Mouse (Mus musculus) midbrain, embryonic 15.5 days (tissue): ENCODE measurements around the gene Klf9. TPM values are rescaled to one million over a fixed set of nuclear protein-coding genes. Genes with fewer than 3 reads are reported as not detected.
A peak's percentile ranks its signal among the peaks of the same experiment; 100 is the strongest.

Experiments
- ATAC-seq: fragments of 200-750 bp; cut with Nextera tagmentation; replicated peaks from 2 replicates; pipeline ENCODE4 v1.8.0; 2017; ENCODE audit warnings: moderate TSS enrichment
- H3K27ac ChIP-seq: fragments of 300-500 bp; sonication (generic); 2 replicates; pipeline ENCODE4 v1.5.1; 2015; ENCODE audit warnings: mild to moderate bottlenecking, inconsistent platforms
- H3K27me3 ChIP-seq: fragments of 300-500 bp; sonication (generic); replicated peaks from 2 replicates; pipeline ENCODE4 v1.6.1; 2015; ENCODE audit warnings: inconsistent platforms
- H3K36me3 ChIP-seq: fragments of 300-500 bp; sonication (generic); replicated peaks from 2 replicates; pipeline ENCODE4 v1.6.1; 2015; ENCODE audit warnings: inconsistent platforms
- H3K4me1 ChIP-seq: fragments of 300-500 bp; sonication (generic); 2 replicates; pipeline ENCODE4 v1.6.1; 2015; ENCODE audit warnings: inconsistent platforms
- H3K4me2 ChIP-seq: fragments of 300-500 bp; sonication (generic); 2 replicates; pipeline ENCODE4 v1.6.1; 2015; ENCODE audit warnings: inconsistent platforms, mild to moderate bottlenecking, moderate library complexity
- H3K4me3 ChIP-seq: fragments of 300-500 bp; sonication (generic); 2 replicates; pipeline ENCODE4 v1.5.1; 2015; ENCODE audit warnings: mild to moderate bottlenecking, inconsistent platforms
- H3K9ac ChIP-seq: fragments of 300-500 bp; sonication (generic); 2 replicates; pipeline ENCODE4 v1.6.1; 2015; ENCODE audit warnings: mild to moderate bottlenecking, inconsistent platforms
- H3K9me3 ChIP-seq: fragments of 300-500 bp; sonication (generic); 2 replicates; pipeline ENCODE4 v1.6.1; 2016; ENCODE audit warnings: inconsistent platforms
- WGBS: fragments of 180-500 bp; shearing (Covaris S2); methylation state at CpG from one replicate; pipeline ENCODE4 v1.1.7; 2015; ENCODE audit warnings: mixed read lengths; 5-methylcytosine and 5-hydroxymethylcytosine counted together
- polyA plus RNA-seq: library from polyadenylated mRNA; unstranded; fragments of >200 nt; fragmentation: Nextera tagmentation; extraction: Ambion mirVana; gene quantifications from 2 replicates; pipeline ENCODE4 v1.2.1, GENCODE M21; 2015

Gene Klf9
- polyA plus RNA-seq, 1 experiment from 2014 or later = 2.4 TPM

- H3K4me3 ChIP-seq = no peak overlapping the region
- WGBS = 77% methylated on average over 5 of the region's 5 CpGs
- H3K36me3 ChIP-seq = no peaks in the 10 kb centered on the region
- no peak overlapping the region for H3K27ac ChIP-seq
- H3K27me3 ChIP-seq = no peaks in the 10 kb centered on the region
- no peaks in the 10 kb centered on the region for H3K4me1 ChIP-seq
- no peaks in the 10 kb centered on the region for H3K9me3 ChIP-seq
- no peak overlapping the region for H3K4me2 ChIP-seq
- no peak overlapping the region for H3K9ac ChIP-seq
- ATAC-seq = no peak
Measured at GRCm38 (mm10) chr19:23153606-23154127, 12.6 kb downstream of the Klf9 start.

GRCm38 (mm10) chr19:23159780-23160395 lies 18.9 kb downstream of the Klf9 start:
- ATAC-seq = no peak
- WGBS = 78% methylated on average over 10 of the region's 10 CpGs

DNA sequence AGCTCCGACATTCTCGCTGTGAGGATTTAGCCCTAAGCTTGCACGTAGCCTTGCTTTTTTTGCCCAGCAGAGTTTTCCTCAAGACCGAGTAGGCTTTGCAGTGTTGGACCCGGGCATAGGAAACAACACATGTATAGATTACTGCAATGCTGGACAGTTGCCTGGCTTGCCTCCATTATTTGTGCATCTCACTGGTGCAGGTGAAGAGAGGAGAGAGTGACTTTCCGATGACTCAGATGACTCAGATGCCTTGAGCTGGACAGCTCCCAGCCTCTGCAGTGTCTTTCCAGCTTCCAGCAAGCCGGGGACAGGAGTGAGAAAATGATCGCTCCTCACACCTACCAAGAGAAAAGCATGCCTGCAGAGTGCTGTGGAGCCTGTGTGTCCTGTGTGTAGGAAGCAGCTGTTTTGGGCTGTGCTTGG lies 21.4 kb downstream of the Klf9 start:
- WGBS = 23% methylated on average over 8 of the region's 8 CpGs
- Histone ChIP-seq H3K27ac (no peak overlapping the region), H3K9ac (no peak overlapping the region), H3K4me2 (no peak overlapping the region), H3K36me3 (no peaks in the 10 kb centered on the region), H3K9me3 (no peaks in the 10 kb centered on the region), H3K4me3 (no peak overlapping the region), H3K27me3 (no peaks in the 10 kb centered on the region), H3K4me1 (no peaks in the 10 kb centered on the region)
- ATAC-seq = no peak

More at GRCm38 (mm10) chr19:23159780-23160395, 18.9 kb downstream of the Klf9 start:
- H3K36me3 ChIP-seq = no peaks in the 10 kb centered on the region
- H3K4me1 ChIP-seq = no peaks in the 10 kb centered on the region
- H3K9me3 ChIP-seq = no peaks in the 10 kb centered on the region
- H3K27ac ChIP-seq = no peak overlapping the region
- no peak overlapping the region for H3K4me2 ChIP-seq
- no peaks in the 10 kb centered on the region for H3K27me3 ChIP-seq
- H3K9ac ChIP-seq = no peak overlapping the region
- H3K4me3 ChIP-seq = no peak overlapping the region

DNA sequence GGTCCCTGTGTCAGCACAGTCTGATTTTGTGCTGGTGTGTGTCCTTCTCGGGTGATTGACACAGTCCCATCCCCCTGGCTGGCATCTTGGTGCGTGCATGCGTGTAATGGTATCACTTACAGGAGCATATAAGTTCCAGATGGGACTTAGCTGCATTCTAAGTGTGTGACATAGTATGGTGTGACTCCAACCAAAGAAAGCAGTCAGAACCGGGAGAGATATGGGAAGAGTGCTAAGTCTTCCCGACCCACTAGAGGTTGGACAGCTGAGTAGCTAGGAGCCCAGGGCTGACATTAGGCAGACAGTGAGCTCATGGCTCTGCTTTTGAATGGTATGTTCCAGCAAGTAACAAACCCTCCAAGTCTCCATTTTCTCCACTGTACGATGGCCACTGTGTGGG lies 21.9 kb downstream of the Klf9 start:
- WGBS = 84% methylated on average over 6 of the region's 6 CpGs
- H3K9me3 ChIP-seq = no peaks in the 10 kb centered on the region
- peak; percentile 17; the same call in 1 of the 2 replicates for ATAC-seq
- no peak overlapping the region for H3K4me3 ChIP-seq
- no peaks in the 10 kb centered on the region for H3K36me3 ChIP-seq
- H3K27me3 ChIP-seq = no peaks in the 10 kb centered on the region
- no peak overlapping the region for H3K9ac ChIP-seq
- no peaks in the 10 kb centered on the region for H3K4me1 ChIP-seq
- H3K27ac ChIP-seq = no peak overlapping the region
- H3K4me2 ChIP-seq = no peak overlapping the region

DNA sequence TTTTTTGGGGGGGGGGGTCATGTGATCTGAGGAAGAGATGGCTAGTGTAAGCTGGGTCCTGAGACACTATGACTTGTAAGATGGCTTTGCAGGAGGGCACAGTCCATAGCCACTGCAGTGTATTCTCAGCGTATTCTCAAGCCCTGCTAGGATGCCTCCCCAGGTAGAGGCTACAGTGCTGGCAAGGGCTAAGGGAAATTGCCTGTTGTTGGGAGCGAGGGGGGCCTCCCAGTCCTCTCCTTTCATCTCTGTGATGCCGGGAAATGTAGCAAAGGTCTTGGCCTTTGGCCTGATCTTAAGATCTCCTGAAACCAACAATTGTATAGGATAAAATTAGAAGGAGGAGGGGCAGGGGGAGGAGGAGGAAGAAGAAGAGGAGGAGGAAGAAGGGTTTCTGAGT lies 22.3 kb downstream of the Klf9 start:
- H3K4me3 ChIP-seq = no peak overlapping the region
- H3K36me3 ChIP-seq = no peaks in the 10 kb centered on the region
- no peak for ATAC-seq
- 36% methylated on average over 3 of the region's 3 CpGs for WGBS
- H3K4me1 ChIP-seq = no peaks in the 10 kb centered on the region
- H3K9me3 ChIP-seq = no peaks in the 10 kb centered on the region
- H3K27ac ChIP-seq = no peak overlapping the region
- H3K27me3 ChIP-seq = no peaks in the 10 kb centered on the region
- H3K9ac ChIP-seq = no peak overlapping the region
- H3K4me2 ChIP-seq = no peak overlapping the region

GRCm38 (mm10) chr19:23164651-23165240 lies 23.7 kb downstream of the Klf9 start:
- no peaks in the 10 kb centered on the region for H3K9me3 ChIP-seq
- H3K27me3 ChIP-seq = no peaks in the 10 kb centered on the region
- H3K4me3 ChIP-seq = no peak overlapping the region
- H3K36me3 ChIP-seq = no peaks in the 10 kb centered on the region
- ATAC-seq = no peak
- no peak overlapping the region for H3K4me2 ChIP-seq
- no peak overlapping the region for H3K27ac ChIP-seq
- WGBS = 91% methylated on average over 16 of the region's 16 CpGs
- no peaks in the 10 kb centered on the region for H3K4me1 ChIP-seq
- no peak overlapping the region for H3K9ac ChIP-seq

- ATAC-seq = no peak
- Histone ChIP-seq H3K4me1 (no peaks in the 10 kb centered on the region), H3K27ac (no peak overlapping the region), H3K4me3 (no peak overlapping the region), H3K36me3 (no peaks in the 10 kb centered on the region), H3K4me2 (no peak overlapping the region), H3K27me3 (no peaks in the 10 kb centered on the region), H3K9me3 (no peaks in the 10 kb centered on the region), H3K9ac (no peak overlapping the region)
- WGBS = 68% methylated on average over 11 of the region's 11 CpGs
Measured at GRCm38 (mm10) chr19:23166550-23167284, 25.7 kb downstream of the Klf9 start.

- H3K27me3 ChIP-seq = no peaks in the 10 kb centered on the region
- H3K9ac ChIP-seq = no peak overlapping the region
- no peak overlapping the region for H3K4me2 ChIP-seq
- no peak overlapping the region for H3K27ac ChIP-seq
- H3K36me3 ChIP-seq = no peaks in the 10 kb centered on the region
- no peaks in the 10 kb centered on the region for H3K9me3 ChIP-seq
- WGBS = 87% methylated on average over 5 of the region's 5 CpGs
- H3K4me3 ChIP-seq = no peak overlapping the region
- no peak for ATAC-seq
- H3K4me1 ChIP-seq = no peaks in the 10 kb centered on the region
Measured at GRCm38 (mm10) chr19:23168899-23169658, 28.1 kb downstream of the Klf9 start.

- H3K9ac ChIP-seq = no peak overlapping the region
Measured at GRCm38 (mm10) chr19:23169659-23170050, 28.6 kb downstream of the Klf9 start.

DNA sequence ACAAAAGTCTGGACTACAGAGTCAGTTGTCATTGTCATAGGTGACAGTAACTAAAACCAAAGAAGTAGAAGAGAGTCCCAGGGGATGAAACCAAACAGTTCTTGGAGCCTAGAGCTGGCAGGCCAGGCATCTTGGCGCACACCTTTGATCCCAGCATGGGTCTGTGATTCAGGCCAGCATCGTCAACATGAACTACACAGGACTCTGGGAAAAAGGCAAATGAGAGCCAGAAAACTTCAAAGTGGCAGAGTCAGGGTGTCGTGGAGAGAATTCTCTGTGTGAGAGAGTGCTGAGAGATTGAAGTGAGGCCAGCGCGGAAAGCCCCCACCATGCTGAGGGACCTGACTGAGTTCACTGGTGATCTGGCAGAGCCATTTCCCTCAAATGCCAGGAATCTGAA lies 29.4 kb downstream of the Klf9 start:
- Histone ChIP-seq H3K4me1 (no peaks in the 10 kb centered on the region), H3K36me3 (no peaks in the 10 kb centered on the region), H3K27me3 (no peaks in the 10 kb centered on the region), H3K9ac (no peak overlapping the region), H3K9me3 (no peaks in the 10 kb centered on the region), H3K4me3 (no peak overlapping the region), H3K27ac (no peak overlapping the region), H3K4me2 (no peak overlapping the region)
- 81% methylated on average over 5 of the region's 5 CpGs for WGBS
- no peak for ATAC-seq

More at GRCm38 (mm10) chr19:23169659-23170050, 28.6 kb downstream of the Klf9 start:
- no peaks in the 10 kb centered on the region for H3K4me1 ChIP-seq
- H3K36me3 ChIP-seq = no peaks in the 10 kb centered on the region
- ATAC-seq = no peak
- WGBS = 95% methylated on average over 2 of the region's 2 CpGs
- H3K9me3 ChIP-seq = no peaks in the 10 kb centered on the region
- no peak overlapping the region for H3K4me3 ChIP-seq
- no peak overlapping the region for H3K4me2 ChIP-seq
- H3K27ac ChIP-seq = no peak overlapping the region
- H3K27me3 ChIP-seq = no peaks in the 10 kb centered on the region

DNA sequence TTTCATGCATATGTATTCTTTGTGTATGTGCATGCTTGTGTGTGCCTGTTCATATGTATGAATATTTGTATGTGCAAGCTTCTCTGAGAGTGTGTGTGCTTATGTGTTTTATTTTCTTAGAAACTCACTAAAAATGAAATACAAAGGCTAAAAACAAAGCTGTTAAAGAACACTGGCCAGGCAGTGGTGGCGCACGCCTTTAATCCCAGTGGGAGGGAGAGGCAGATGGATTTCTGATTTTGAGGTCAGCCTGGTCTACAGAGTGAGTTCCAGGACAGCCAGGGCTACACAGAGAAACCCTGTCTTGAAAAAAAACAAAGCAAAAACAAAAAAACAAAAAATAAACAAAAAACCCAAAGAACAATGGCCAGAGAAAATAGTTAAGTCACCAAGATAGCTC lies 30.1 kb downstream of the Klf9 start:
- Histone ChIP-seq H3K4me2 (no peak overlapping the region), H3K4me1 (no peaks in the 10 kb centered on the region), H3K27ac (no peak overlapping the region), H3K4me3 (no peak overlapping the region), H3K27me3 (no peaks in the 10 kb centered on the region), H3K9me3 (no peaks in the 10 kb centered on the region), H3K9ac (no peak overlapping the region), H3K36me3 (no peaks in the 10 kb centered on the region)
- WGBS = 83% methylated on average over 2 of the region's 2 CpGs
- no peak for ATAC-seq

GRCm38 (mm10) chr19:23175090-23175489 lies 34.1 kb downstream of the Klf9 start:
- H3K4me1 ChIP-seq = no peaks in the 10 kb centered on the region

More at GRCm38 (mm10) chr19:23175090-23175489, 34.1 kb downstream of the Klf9 start:
- Histone ChIP-seq H3K9ac (no peak overlapping the region), H3K36me3 (no peaks in the 10 kb centered on the region), H3K9me3 (no peaks in the 10 kb centered on the region), H3K4me2 (no peak overlapping the region), H3K27ac (no peak overlapping the region), H3K27me3 (no peaks in the 10 kb centered on the region), H3K4me3 (no peak overlapping the region)
- WGBS = 77% methylated on average over 3 of the region's 3 CpGs
- ATAC-seq = no peak
